Mouse (Mus musculus): ENCODE results near the gene Ppp2r5d. TPM values are rescaled to one million over a fixed set of nuclear protein-coding genes. Genes with fewer than 3 reads are reported as not detected.
A peak's percentile ranks its signal among the peaks of the same experiment; 100 is the strongest.

Ppp2r5d gene
- polyA plus RNA-seq, 1 experiment from 2014 or later, result 89.4 TPM

DNA sequence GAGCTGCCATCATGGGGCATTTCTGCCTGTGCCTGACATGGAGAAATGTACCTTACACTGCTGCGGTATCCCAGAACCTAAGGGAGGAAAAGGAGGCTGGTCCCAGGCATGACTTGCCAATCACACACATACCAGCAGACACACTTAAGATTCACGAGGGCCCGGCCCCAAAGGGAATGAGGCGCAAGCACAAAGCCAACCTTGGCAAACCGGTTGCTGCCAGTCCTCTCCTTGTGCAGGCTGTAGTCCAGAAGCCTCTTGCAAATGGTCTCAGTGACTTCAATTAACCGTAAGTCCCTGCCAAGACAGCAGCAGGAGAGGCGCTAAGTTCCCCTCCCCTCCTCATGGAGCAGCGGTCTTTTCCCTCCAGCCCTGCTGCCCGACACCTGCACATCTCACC is 38.1 kb upstream of the Ppp2r5d start:
- 91% methylated on average over 9 of the region's 9 CpGs for WGBS
- no peak for DNase-seq (ENCODE audit: low spot score)
- H3K27me3 ChIP-seq (ENCODE audit: control insufficient read depth, insufficient read depth, low read length), result no peaks in the 10 kb centered on the region
- H3K36me3 ChIP-seq (ENCODE audit: control insufficient read depth, insufficient read depth, low read length), result no peaks in the 10 kb centered on the region
- no peaks in the 10 kb centered on the region for H3K9me3 ChIP-seq (ENCODE audit: control insufficient read depth, low read length)
- no peak overlapping the region for H3K4me3 ChIP-seq (ENCODE audit: low read depth, low read length)
- no peaks in the 10 kb centered on the region for H3K4me1 ChIP-seq (replicated peaks; ENCODE audit: control insufficient read depth, insufficient read depth, low read length)
- no peak overlapping the region for H3K9ac ChIP-seq (ENCODE audit: low read depth, low read length)
- no peak overlapping the region for H3K27ac ChIP-seq (ENCODE audit: low read depth, low read length)
- no peak for ATAC-seq (ENCODE audit: low FRiP score)
- H3K4me2 ChIP-seq (replicated peaks; ENCODE audit: low read depth, low read length), result no peak overlapping the region

- ATAC-seq (ENCODE audit: low FRiP score) (no peak), DNase-seq (ENCODE audit: low spot score) (no peak)
- Histone ChIP-seq H3K9me3 (ENCODE audit: control insufficient read depth, low read length) (no peaks in the 10 kb centered on the region), H3K36me3 (ENCODE audit: control insufficient read depth, insufficient read depth, low read length) (no peaks in the 10 kb centered on the region), H3K27me3 (ENCODE audit: control insufficient read depth, insufficient read depth, low read length) (no peaks in the 10 kb centered on the region), H3K4me2 (replicated peaks; ENCODE audit: low read depth, low read length) (no peak overlapping the region), H3K4me1 (replicated peaks; ENCODE audit: control insufficient read depth, insufficient read depth, low read length) (no peaks in the 10 kb centered on the region), H3K9ac (ENCODE audit: low read depth, low read length) (no peak overlapping the region), H3K4me3 (ENCODE audit: low read depth, low read length) (no peak overlapping the region), H3K27ac (ENCODE audit: low read depth, low read length) (no peak overlapping the region)
- WGBS, result 93% methylated on average over 6 of the region's 6 CpGs
These were observed 36.4 kb upstream of the Ppp2r5d start for GRCm38 (mm10) chr17:46741305-46741704.

GRCm38 (mm10) chr17:46736160-46736559 is 31.2 kb upstream of the Ppp2r5d start:
- ATAC-seq (ENCODE audit: low FRiP score), result no peak
- DNase-seq (ENCODE audit: low spot score), result peak; percentile 39
- no peaks in the 10 kb centered on the region for H3K27me3 ChIP-seq (ENCODE audit: control insufficient read depth, insufficient read depth, low read length)
- H3K4me2 ChIP-seq (replicated peaks; ENCODE audit: low read depth, low read length), result no peak overlapping the region
- H3K27ac ChIP-seq (ENCODE audit: low read depth, low read length), result no peak overlapping the region
- H3K9me3 ChIP-seq (ENCODE audit: control insufficient read depth, low read length), result no peaks in the 10 kb centered on the region
- WGBS, result 73% methylated on average over 10 of the region's 10 CpGs
- H3K36me3 ChIP-seq (ENCODE audit: control insufficient read depth, insufficient read depth, low read length), result no peaks in the 10 kb centered on the region
- H3K4me3 ChIP-seq (ENCODE audit: low read depth, low read length), result no peak overlapping the region
- no peak overlapping the region for H3K9ac ChIP-seq (ENCODE audit: low read depth, low read length)
- H3K4me1 ChIP-seq (replicated peaks; ENCODE audit: control insufficient read depth, insufficient read depth, low read length), result no peaks in the 10 kb centered on the region

DNA sequence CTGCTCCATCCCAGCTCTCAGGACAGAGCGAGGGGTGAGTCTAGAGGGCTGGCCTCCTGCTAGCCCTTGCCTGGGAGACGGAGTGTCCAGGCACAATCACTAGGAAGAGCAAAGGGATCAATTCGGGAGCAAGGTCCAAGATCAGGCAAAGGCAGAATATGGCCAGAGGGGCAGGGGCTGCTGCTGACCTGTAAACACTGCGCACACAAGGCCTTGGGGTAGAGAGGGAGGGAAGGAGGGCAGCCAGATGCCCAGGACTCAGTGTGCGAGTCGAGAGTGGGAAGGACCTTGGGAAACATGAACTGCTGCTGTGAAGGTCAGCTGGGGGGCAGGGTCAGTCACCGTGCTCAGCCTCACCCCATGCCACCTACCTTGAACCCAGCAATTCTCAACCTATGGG is 30.4 kb upstream of the Ppp2r5d start:
- ATAC-seq (ENCODE audit: low FRiP score) (no peak), DNase-seq (ENCODE audit: low spot score) (no peak)
- H3K4me1 ChIP-seq (replicated peaks; ENCODE audit: control insufficient read depth, insufficient read depth, low read length), result no peaks in the 10 kb centered on the region
- H3K27me3 ChIP-seq (ENCODE audit: control insufficient read depth, insufficient read depth, low read length), result no peaks in the 10 kb centered on the region
- H3K4me3 ChIP-seq (ENCODE audit: low read depth, low read length), result no peak overlapping the region
- H3K9me3 ChIP-seq (ENCODE audit: control insufficient read depth, low read length), result no peaks in the 10 kb centered on the region
- no peak overlapping the region for H3K27ac ChIP-seq (ENCODE audit: low read depth, low read length)
- H3K4me2 ChIP-seq (replicated peaks; ENCODE audit: low read depth, low read length), result no peak overlapping the region
- WGBS, result 83% methylated on average over 7 of the region's 7 CpGs
- no peaks in the 10 kb centered on the region for H3K36me3 ChIP-seq (ENCODE audit: control insufficient read depth, insufficient read depth, low read length)
- no peak overlapping the region for H3K9ac ChIP-seq (ENCODE audit: low read depth, low read length)

GRCm38 (mm10) chr17:46734055-46734454 is 29.1 kb upstream of the Ppp2r5d start:
- no peak for ATAC-seq (ENCODE audit: low FRiP score)
- WGBS, result 94% methylated on average over 3 of the region's 3 CpGs
- no peak overlapping the region for H3K27ac ChIP-seq (ENCODE audit: low read depth, low read length)
- H3K4me1 ChIP-seq (replicated peaks; ENCODE audit: control insufficient read depth, insufficient read depth, low read length), result no peaks in the 10 kb centered on the region
- H3K4me2 ChIP-seq (replicated peaks; ENCODE audit: low read depth, low read length), result no peak overlapping the region
- H3K36me3 ChIP-seq (ENCODE audit: control insufficient read depth, insufficient read depth, low read length), result no peaks in the 10 kb centered on the region
- H3K4me3 ChIP-seq (ENCODE audit: low read depth, low read length), result no peak overlapping the region
- H3K9me3 ChIP-seq (ENCODE audit: control insufficient read depth, low read length), result no peaks in the 10 kb centered on the region
- H3K27me3 ChIP-seq (ENCODE audit: control insufficient read depth, insufficient read depth, low read length), result peaks cover 2% of the 10 kb centered on the region; the same call in 1 of the 2 replicates
- DNase-seq (ENCODE audit: low spot score), result no peak
- no peak overlapping the region for H3K9ac ChIP-seq (ENCODE audit: low read depth, low read length)

GRCm38 (mm10) chr17:46728904-46729318 is 24.0 kb upstream of the Ppp2r5d start, which contains the start of gene Gnmt:
TSS of gene Gnmt (minus strand) at chr17:46729168.
- H3K27ac ChIP-seq (ENCODE audit: low read depth, low read length), result no peak within 1 kb of the TSS
- no peak within 1 kb of the TSS for H3K4me3 ChIP-seq (ENCODE audit: low read depth, low read length)
- H3K9me3 ChIP-seq (ENCODE audit: control insufficient read depth, low read length), result no peaks in the 10 kb centered on the region
- no peaks in the 10 kb centered on the region for H3K4me1 ChIP-seq (replicated peaks; ENCODE audit: control insufficient read depth, insufficient read depth, low read length)
- ATAC-seq (ENCODE audit: low FRiP score) (no peak), DNase-seq (ENCODE audit: low spot score) (no peak)
- H3K36me3 ChIP-seq (ENCODE audit: control insufficient read depth, insufficient read depth, low read length), result no peaks in the 10 kb centered on the region
- 20% methylated on average over 24 of the region's 24 CpGs for whole genome bisulfite sequencing
- H3K9ac ChIP-seq (ENCODE audit: low read depth, low read length), result no peak within 1 kb of the TSS
- peaks cover 9% of the 10 kb centered on the region for H3K27me3 ChIP-seq (ENCODE audit: control insufficient read depth, insufficient read depth, low read length)
- no peak within 1 kb of the TSS for H3K4me2 ChIP-seq (replicated peaks; ENCODE audit: low read depth, low read length)

GRCm38 (mm10) chr17:46728496-46728895 is 23.6 kb upstream of the Ppp2r5d start:
- no peaks in the 10 kb centered on the region for H3K4me1 ChIP-seq (replicated peaks; ENCODE audit: control insufficient read depth, insufficient read depth, low read length)
- H3K9me3 ChIP-seq (ENCODE audit: control insufficient read depth, low read length), result no peaks in the 10 kb centered on the region
- H3K27ac ChIP-seq (ENCODE audit: low read depth, low read length), result no peak overlapping the region
- H3K4me3 ChIP-seq (ENCODE audit: low read depth, low read length), result no peak overlapping the region
- DNase-seq (ENCODE audit: low spot score) (no peak), ATAC-seq (ENCODE audit: low FRiP score) (no peak)
- peaks cover 9% of the 10 kb centered on the region for H3K27me3 ChIP-seq (ENCODE audit: control insufficient read depth, insufficient read depth, low read length)
- H3K9ac ChIP-seq (ENCODE audit: low read depth, low read length), result no peak overlapping the region
- WGBS, result 47% methylated on average over 11 of the region's 11 CpGs
- no peaks in the 10 kb centered on the region for H3K36me3 ChIP-seq (ENCODE audit: control insufficient read depth, insufficient read depth, low read length)
- no peak overlapping the region for H3K4me2 ChIP-seq (replicated peaks; ENCODE audit: low read depth, low read length)

DNA sequence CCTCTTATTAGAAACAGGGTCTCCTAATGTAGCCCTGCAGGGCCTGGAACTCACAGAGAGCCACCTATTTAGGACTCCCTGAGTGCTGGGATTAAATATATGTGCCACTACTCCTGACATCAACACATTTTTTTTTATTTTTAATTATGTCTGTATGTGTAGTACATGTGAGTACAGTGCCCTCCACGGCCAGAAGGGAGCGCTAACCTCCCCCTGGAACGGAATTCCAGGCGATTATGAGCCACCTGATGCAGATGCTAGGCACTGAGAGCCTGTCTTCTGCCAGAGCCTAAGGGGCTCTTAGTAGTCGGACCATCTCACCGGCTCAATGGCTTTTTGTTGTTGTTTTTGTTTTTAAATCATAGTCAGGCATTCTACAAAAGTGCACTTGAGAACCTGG is 23.1 kb upstream of the Ppp2r5d start:
- Histone ChIP-seq H3K9me3 (ENCODE audit: control insufficient read depth, low read length) (no peaks in the 10 kb centered on the region), H3K4me1 (replicated peaks; ENCODE audit: control insufficient read depth, insufficient read depth, low read length) (no peaks in the 10 kb centered on the region), H3K27ac (ENCODE audit: low read depth, low read length) (no peak overlapping the region), H3K4me2 (replicated peaks; ENCODE audit: low read depth, low read length) (no peak overlapping the region), H3K27me3 (ENCODE audit: control insufficient read depth, insufficient read depth, low read length) (peaks cover 9% of the 10 kb centered on the region), H3K36me3 (ENCODE audit: control insufficient read depth, insufficient read depth, low read length) (no peaks in the 10 kb centered on the region), H3K4me3 (ENCODE audit: low read depth, low read length) (no peak overlapping the region), H3K9ac (ENCODE audit: low read depth, low read length) (no peak overlapping the region)
- ATAC-seq (ENCODE audit: low FRiP score) (no peak), DNase-seq (ENCODE audit: low spot score) (peak; percentile 42)
- WGBS, result 35% methylated on average over 6 of the region's 6 CpGs

- Histone ChIP-seq H3K4me3 (ENCODE audit: low read depth, low read length) (no peak overlapping the region), H3K9me3 (ENCODE audit: control insufficient read depth, low read length) (no peaks in the 10 kb centered on the region), H3K27me3 (ENCODE audit: control insufficient read depth, insufficient read depth, low read length) (peaks cover 9% of the 10 kb centered on the region), H3K27ac (ENCODE audit: low read depth, low read length) (no peak overlapping the region), H3K4me1 (replicated peaks; ENCODE audit: control insufficient read depth, insufficient read depth, low read length) (no peaks in the 10 kb centered on the region), H3K4me2 (replicated peaks; ENCODE audit: low read depth, low read length) (no peak overlapping the region), H3K9ac (ENCODE audit: low read depth, low read length) (no peak overlapping the region), H3K36me3 (ENCODE audit: control insufficient read depth, insufficient read depth, low read length) (no peaks in the 10 kb centered on the region)
- no peak for DNase-seq (ENCODE audit: low spot score)
- WGBS, result 87% methylated on average over 11 of the region's 11 CpGs
- ATAC-seq (ENCODE audit: low FRiP score), result no peak
These were observed 22.4 kb upstream of the Ppp2r5d start for GRCm38 (mm10) chr17:46727271-46727670.
